Mouse (Mus musculus) T-helper 17 cell (primary cell): Measurements from ENCODE around the gene Kcnk5.

Source experiments
- in situ Hi-C, 2 experiments: fragments of 300-600 bp; cut with MboI, MseI; formaldehyde crosslinking; loops; 1 replicate in 1 of 2; 2 replicates in 1 of 2; pipeline ENCODE4 v1.15.1; 2025; ENCODE audit warnings: high pct_unique_total_duplicates in 2 of 2

The Kcnk5 gene

DNA sequence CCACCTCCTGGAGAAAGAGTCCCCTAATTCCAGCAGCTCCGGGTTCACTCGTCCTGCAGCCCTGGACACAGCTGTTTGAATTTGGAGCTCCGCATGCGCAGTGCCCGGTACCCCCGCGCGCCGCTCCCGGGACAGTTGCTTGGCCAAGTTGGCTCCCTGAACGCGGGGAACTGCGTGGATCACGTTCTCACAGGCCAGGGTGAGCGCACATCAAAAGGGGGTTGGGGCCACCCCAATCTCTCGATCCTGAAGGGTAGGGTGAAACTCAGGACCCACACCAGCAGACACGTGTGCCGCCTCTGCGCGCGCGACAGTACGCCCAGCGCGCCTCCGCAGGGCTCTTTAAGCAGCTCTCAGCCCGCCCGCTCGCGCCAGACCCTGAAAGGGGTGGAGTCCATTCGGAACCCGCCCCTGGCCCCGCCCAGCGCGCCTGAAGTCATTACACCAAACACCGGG lies at the start of gene Kcnk5:
TSS of gene Kcnk5 (minus strand) at position 344 of the 456 bp plus-strand sequence.
- in situ Hi-C loops, result no loop called here

DNA sequence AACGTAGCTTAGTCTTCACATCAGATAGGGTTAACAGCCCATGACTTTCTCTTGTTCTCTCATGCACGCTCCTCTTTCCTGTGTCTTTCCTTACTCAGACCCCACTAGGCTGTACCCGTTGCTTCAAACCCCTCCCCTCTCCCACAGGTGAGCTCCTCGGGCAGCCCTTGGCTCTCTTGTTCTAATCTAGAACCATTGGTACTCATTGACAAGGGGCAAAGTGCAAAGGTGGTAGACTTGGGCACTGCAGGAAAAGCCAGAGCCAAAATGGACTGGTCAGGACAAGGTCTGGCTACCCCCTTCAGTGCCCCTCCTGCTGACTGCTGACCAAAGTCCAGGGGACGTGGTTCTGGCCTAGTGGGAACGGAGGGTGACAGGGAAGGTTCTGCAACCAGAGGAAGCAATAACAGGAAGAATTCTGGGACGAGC lies 48.5 kb upstream of the Kcnk5 start:
- in situ Hi-C loops, result no loop called here

DNA sequence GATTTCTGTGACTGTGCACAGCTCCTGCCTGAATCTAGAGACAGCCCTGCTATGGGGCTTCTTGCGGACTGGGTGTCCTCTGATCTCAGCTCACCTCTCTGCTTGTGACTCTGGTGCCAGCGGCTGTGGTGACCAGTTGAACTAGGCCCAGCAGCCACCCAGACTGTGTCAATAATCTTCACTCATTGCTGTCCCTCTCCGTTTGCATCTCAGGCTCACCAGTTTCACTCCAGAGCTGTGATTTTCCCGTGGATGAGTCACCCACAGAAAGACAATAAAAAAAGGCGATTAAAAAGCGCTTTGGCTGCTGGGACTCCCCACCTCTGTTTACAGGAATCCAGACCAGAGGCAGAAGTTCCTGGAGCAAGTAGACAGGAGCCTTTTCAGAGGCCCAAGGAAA lies 47.8 kb upstream of the Kcnk5 start:
- in situ Hi-C loops, result no loop called here

DNA sequence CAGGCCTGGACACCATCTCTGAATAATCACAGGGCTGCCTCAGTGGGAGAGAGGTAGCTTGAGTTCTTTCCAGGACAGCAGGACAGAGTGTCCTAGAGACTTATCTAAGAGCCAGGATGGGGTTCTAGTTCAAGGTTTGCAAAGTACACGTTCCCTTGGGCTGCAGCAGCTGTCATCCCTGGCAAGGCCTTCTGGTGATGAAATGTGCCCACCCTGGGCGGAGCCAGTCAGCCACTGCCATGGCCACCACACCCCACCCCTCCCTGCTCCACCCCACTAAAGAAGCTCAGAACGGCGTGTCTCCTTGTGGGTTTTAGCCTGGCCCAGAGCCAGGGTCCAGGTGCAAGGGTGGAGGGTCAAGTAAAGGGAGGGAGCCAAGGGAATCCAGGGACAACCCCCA lies 46.7 kb upstream of the Kcnk5 start:
- in situ Hi-C loops, result no loop called here

DNA sequence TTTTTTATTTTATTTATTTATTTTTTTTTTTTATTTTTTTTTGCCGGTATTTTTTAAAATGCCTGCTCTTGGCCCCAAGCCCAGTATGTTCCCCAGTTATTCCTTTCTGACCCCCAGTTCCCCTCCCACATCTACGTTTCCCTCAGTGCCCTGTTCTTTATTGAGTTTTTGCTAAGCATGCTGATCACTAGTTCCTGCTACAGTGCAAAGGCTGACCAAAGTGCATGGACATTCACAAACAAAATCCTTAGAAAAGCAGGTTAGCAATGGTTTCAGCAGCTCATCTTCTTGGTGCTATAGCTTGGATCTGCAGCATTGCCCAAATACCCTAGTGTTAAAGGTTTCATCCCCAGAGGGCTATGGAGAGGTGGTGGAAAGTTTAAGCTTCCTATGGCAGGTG lies 45.4 kb upstream of the Kcnk5 start:
- in situ Hi-C loops, result no loop called here

DNA sequence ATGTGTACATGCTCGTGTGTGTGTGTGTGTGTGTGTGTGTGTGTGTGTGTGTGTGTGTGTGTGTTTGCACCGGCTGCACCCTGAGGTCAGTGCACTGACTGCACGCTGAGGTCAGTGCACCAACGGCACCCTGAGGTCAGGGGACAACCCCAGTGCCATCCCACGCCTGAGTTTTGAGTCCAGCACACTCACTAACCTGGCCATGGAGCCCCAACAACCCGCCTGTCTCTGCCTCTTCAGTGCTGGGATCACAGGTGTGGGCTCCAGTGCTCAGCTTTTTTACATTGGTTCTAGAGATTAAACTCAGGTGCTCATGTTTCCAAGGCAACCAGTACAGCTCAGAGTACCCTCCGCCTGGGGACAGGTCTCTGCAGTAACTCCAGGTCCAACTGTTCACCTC lies 44.9 kb upstream of the Kcnk5 start:
- in situ Hi-C loops, result no loop called here

DNA sequence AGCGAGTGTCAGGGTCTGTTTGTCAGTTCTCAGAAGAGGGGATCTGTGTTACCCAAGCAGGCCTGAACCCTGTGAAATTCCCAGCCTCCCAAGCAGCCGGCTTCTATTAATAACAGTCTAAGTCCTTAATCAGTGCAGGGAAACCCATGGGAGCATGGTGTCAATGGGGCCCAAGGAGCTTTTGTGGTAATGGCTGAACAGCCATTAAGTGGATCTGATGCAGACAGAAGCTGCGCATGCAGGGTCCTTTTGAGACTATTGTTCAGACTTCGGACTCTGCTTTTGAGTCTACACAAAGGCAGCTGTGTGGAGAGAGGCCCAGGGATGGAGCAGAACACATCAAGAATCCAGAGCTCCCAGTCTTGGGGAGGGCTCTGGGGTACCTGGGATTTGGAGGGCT lies 43.9 kb upstream of the Kcnk5 start:
- in situ Hi-C loops, result no loop called here

DNA sequence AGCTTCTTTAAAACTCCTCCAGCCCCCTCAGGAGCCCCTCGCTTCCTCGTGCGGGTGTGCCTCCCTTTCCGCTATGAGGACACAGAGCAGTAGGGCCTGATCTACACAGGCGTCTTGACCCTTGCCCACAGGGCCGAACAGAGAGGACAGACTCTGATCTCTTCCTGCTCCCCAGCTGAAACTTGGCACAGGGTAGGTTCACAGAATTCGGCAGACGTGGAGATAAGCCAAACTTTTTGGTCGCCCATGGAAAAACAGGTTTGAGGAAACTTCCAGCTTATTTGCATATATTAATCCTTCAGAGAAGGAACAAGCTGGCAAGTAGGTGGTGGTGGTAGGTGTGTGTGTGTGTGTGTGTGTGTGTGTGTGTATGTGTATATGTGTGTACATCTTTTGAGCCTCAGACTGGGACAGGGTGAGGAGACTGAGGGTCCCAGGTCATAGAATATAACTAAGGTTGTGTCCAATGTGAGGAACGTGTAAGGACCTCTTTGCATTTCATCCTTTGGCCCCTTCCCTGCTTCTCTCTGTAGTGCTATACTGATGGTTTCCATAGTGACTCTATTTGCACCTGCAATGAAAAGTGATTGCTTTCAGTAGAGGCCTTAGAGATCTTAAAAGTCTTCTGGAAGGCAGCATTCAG lies 43.1 kb upstream of the Kcnk5 start:
- in situ Hi-C loops, result no loop called here

DNA sequence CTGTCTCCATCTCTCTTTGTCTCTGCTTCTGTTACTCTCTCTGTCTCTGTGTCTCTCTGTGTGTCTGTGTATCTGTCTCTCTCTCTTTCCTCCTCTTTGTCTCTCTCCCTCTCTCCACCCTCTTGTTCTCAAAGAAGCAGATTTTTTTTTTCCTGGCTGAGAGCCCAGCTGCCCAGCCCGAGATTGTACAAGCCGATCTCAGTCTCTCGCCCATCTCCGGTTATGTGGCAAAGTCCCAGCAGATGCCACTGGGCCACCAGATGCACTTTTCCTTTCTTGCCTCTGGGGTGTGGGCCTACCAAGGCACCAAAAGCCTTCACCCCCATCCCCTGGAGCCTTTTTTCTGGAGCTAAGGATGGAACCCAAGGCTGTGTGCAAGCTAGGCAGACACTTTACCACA lies 42.6 kb upstream of the Kcnk5 start:
- in situ Hi-C loops, result no loop called here

DNA sequence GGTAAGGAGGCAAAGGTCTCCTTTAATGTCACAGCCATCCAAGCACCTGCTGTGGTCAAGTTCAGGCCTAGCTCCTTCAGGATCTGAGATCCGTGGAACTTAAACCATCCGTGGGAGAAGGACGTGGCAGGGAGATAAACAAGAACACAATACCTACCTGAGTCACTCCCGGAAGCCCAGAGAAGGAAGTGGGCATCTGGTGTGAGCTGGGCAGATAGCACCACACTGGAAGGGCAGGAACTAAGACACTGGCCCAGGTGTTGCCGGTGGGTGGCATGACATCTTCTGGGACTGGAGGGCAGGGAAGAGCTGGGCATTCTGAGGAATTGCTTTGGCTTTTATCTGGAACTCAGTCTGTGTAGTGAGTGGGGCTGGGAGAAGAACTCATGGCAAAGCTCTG lies 41.6 kb upstream of the Kcnk5 start:
- in situ Hi-C loops, result no loop called here

DNA sequence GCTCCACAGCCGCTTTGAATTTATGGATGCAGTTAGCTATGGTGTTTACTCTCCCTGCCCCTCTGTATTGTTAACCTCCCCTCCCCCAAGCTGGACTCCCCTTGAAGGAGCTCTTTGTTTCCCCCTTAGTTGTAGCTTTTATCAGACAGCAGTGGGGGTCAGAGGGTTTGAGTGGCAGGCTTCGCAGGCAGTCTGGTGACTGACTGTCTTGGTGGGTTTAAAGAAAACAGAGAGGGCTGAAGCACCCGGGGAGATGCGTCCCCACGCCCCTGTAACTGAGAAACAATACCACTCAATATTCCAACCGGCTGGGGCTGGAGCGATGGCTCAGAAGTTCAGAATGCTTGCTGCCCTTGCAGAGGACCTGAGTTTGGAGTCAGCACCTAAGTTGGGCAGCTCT lies 39.5 kb upstream of the Kcnk5 start:
- in situ Hi-C loops, result no loop called here

DNA sequence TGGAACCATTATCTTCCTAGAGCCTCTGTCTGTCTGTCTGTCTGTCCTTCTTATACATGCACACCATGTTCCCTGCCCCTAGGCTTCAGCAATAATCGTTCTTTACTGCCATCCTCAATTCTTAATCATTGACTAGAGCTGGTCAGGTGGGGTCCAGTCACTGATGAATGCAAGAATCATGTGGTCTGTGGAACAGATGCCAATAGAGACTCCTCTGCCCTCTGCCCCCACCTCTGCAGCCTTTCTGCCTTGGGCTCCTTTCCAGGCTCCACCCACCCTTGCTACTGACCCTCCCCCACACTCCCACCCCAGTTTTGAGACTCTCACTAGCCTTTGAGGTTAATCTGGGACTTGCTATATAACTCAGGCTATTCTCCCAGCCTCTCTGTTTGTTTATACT lies 38.2 kb upstream of the Kcnk5 start:
- in situ Hi-C loops, result no loop called here

DNA sequence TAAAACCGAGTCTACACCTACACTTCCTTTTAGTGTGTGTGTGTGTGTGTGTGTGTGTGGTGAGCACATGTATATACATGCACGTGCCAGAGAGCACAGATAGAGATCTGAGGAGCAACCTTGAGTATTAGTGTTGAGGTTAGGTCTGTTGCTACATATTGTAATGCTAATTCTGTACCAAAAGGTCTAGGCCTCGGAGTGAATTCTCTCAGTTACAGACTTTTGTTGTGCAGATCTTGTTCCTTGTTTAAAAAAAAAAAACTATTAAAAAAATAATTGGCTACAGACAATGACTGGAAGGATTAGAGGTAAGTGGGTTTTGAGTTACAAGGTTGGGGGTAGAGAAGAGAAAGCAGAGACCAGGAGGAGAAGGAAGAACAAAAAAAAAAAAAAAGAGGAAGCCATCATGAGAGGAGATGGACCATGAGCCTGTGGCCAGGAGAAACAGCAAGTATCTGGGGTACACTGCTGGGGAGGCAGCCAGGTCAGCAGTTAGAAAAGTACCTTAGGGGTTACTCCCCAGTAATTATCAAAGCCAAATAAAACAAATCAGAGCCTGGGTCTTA lies 35.8 kb upstream of the Kcnk5 start:
- in situ Hi-C loops, result no loop called here

DNA sequence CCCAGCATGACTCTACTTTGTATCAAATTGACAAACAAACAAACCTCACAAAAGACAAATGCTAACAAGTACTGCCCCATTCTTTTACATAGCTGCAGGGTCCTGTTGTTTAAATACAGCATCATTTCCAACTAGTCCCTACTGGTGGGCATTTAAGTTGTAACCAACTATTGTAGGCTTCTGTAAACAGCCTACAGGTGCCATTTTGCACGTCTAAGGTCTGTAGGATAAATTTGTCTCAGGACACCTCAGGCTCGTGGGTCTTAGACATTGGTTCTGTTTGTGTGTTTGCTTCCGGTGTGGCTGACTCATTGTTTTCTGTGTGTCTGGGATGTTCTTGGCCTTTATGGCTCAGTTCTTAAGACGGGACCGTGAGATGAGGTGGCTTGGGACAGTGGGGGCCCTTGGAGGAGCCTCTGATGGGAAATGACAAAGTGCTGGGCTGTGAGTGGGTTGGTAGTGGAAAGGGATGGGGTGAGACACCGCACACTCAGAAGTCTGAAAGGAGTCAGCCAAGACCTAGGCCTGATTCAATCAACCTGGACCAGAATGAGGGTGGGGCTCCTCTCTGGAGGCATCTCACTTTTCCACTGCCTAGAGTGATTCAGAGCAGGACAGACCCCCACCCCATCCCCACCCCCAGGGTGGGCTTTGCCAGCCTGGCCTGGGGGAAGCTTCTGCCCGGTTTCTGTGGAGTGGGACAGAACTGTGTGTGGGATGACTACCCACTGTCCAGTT lies 35.1 kb upstream of the Kcnk5 start:
- in situ Hi-C loops, result no loop called here

DNA sequence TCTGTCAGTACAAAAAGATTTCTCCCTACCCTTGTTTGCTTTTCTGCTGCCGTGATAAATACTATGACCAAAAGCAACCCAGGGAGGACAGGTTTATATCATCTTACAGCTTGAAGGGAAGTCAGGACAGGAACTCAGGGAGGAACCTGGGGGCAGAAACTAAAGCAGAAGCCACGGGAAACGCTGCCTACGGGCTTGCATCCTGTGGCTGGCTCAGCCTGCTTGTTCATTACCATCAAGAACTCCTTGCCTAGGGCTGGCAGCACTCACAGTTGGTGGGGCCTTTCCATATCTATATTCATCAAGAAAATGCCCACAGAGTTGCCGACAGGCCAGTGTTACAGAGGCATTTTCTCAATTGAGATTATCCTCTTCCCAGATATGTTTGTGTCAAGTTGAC lies 34.2 kb upstream of the Kcnk5 start:
- in situ Hi-C loops, result no loop called here

DNA sequence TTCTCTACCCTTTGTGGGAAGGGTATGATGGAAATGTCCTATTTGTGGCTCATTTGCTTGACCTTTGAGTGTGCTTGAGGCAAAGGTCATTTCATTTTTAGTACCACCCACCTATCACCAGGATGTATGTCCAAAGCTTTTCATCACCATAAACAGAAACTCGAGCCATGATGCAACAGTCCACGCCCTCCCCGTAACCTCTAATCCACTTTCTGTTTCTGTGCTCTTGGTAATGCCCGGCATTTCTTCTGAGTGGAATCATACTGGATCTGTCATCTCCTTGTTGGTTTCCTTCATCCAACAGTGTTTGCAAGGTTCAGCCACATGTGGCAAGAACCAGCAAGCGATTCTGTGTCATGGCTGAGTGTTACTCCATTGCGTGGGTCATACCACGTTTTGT lies 32.5 kb upstream of the Kcnk5 start:
- in situ Hi-C loops, result no loop called here

DNA sequence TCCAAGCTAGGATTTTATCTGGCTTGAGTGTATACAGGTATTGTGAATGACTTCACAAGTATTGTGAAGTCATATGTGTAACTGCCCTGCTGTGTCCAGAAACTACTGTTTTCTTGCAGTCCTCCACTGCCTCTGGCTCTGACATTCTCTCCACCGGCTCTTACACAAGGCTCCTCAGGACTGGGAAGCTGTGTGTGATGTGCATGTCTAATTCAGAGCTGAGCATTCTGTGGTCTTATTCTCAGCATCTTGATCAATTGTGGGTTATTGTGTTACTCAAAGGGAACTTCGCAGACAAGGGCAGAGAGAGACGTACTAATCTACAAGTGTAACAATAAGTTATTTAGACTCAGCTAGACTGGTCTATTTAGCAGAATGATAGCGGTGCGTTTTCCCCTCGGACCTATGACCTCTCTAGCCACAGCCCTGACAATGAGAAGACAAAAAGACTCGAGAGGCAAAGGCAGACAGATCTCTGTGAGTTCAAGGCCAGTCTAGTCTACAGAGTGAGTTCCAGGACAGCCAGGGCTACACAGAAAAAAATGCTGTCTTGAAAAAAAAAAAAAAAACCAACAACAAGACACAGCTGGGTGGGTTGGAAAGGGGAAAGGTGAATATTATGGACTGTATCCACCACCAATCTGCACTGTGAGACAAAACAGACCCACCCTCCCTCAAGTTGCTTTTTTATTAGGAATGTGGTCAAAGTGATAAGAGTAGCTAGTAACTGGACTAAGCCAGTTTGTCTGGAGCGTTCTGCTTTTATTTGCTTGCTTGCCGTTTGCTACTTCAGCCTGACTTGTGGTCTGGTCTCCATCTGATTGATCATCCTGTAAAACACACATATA lies 30.4 kb upstream of the Kcnk5 start:
- in situ Hi-C loops, result no loop called here

DNA sequence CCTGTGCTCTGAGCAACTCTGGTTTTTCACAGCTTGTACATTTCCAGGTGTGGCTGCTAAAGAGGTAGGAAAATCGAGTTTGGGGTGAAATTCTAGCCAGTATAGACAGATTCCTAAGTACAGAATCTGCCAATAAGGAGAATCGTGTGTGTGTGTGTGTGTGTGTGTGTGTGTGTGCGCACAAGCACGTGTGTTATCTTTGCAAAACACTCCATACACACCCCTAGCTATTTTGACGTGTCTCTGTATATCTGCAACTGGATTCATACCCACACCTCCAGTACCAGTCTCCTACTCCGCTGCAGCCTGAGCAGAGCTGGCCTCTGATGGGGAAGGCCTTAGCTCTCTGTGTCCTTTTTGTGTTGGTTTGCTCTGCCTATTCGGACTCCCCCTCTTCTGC lies 28.3 kb upstream of the Kcnk5 start:
- in situ Hi-C loops, result no loop called here

DNA sequence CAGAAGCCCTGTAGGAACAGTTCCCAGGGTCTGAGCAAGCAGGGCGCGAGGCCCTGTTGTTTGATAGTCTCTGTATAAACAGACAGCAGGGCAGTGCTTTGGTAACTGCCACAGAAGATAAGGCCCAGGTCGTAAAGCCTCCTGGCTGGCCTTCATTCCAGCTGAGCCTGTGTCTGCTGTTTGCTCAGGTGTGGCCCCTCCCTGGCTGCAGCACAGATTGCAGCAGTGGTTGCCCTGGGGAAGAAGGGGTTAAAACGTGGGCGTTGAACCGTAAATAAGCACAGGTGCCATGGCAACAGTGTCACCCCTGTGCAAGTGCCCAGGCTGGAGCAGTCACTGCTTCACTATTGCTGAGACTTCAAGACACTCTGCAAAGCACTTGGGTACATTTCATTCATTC lies 26.8 kb upstream of the Kcnk5 start:
- in situ Hi-C loops, result no loop called here

DNA sequence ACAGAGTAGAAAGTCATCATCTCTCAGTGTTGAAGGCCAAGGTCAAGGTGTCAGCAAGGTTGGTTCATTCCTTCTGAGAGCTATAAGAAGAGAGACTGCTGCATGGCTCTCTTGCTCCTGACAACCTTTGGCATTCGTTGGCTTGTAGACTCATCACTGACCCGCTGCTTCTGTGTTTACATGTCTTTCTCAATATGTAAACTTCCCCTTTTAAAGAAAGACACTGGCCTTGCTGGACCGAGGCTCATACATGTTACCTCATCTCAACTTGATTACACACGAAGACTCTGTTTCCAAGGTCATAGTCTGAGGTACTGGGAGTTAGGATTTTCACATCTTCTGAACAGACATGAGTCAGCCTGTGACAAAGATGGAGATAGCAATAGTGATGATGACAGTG lies 24.1 kb upstream of the Kcnk5 start:
- in situ Hi-C loops, result no loop called here

DNA sequence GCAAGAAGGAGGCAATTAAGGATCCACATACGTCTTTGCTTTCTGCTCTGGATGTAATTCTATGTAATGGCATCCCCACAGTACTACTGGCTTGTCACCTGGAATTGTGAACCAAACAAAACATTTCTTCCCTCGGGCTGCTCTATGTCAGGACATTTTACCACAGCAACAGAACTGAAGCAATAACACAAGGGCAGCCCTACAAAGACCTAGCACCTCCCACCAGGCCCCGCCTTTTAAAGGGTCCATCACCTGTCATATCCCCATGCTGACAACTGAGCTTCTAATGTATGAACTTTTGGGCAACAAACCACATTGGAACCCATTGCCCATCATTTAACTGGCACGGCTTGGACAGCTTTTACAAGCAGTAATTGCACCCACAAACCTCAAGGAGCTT lies 21.7 kb upstream of the Kcnk5 start:
- in situ Hi-C loops, result no loop called here

DNA sequence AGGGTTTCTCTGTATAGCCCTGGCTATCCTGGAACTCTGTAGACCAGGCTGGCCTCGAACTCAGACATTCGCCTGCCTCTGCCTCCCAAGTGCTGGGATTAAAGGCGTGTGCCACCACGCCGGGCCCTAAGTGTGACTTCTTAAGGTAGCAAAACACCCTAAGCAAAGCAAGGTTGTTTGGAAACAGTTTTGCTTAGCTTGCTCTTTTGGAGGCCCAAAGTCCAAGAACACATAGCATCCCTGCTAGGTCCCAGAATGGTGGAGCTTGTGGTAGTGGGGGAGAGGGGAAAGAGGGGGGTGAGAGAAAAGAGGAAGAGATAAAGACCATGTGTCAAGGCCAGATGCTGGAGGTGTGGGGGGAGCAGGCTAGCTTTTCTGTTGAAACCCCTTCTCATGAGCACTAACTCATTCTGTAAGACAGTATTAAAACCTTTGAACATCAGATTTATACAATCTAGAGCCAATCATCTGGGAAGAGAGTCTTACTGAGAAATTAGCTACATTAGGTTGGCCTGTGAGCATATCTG lies 21.1 kb upstream of the Kcnk5 start:
- in situ Hi-C loops, result no loop called here
